ENCODE assay signal across 9 mouse cellular contexts in genomic region chr6:114854368-114854767, GRCm38 (mm10).
DNase-seq lines count a peak whose midpoint lies in the region; ATAC-seq and TF ChIP-seq lines count a peak whose summit lies in the region.
"Had no signal": no experiment of that assay in that cellular context is flagged by ENCODE, and none has a peak within 500 bp of the region (broad histone marks: within the 10 kb centered on the region; RNA-seq: fewer than 3 reads in every experiment).

No protein-coding gene starts in this region.

- peaks cover 79% of the 10 kb centered on the region for H3K4me1 ChIP-seq in heart, embryonic 13.5 days
- peaks cover 15% of the 10 kb centered on the region for H3K4me1 ChIP-seq in heart, adult 2 months (ENCODE audit: control insufficient read depth, insufficient read depth, low read length)
- peaks cover 26% of the 10 kb centered on the region for H3K4me1 ChIP-seq in lung, embryonic 16.5 days (replicated peaks; ENCODE audit: control insufficient read depth, insufficient read depth, low read length)
- H3K4me1 ChIP-seq in embryonic facial prominence, embryonic 10.5 days, result peaks cover 71% of the 10 kb centered on the region
- H3K4me1 ChIP-seq in limb, embryonic 11.5 days (ENCODE audit: control insufficient read depth, insufficient read depth, low read length), result peaks cover 37% of the 10 kb centered on the region

- WGBS in heart, embryonic 13.5 days, result 40% methylated on average over 2 of the region's 2 CpGs
- 61% methylated on average over 2 of the region's 2 CpGs for WGBS in heart, adult 2 months
- WGBS in lung, embryonic 16.5 days, result 44% methylated on average over 2 of the region's 2 CpGs
- 63% methylated on average over 2 of the region's 2 CpGs for WGBS in embryonic facial prominence, embryonic 10.5 days
- WGBS in limb, embryonic 11.5 days, result 47% methylated on average over 2 of the region's 2 CpGs

- intact Hi-C loops in heart, adult 2 months (cut with DNase I), result no loop called here

- ATAC-seq in heart, embryonic 13.5 days (ENCODE audit: extremely low read depth, insufficient number of reproducible peaks, low FRiP score, low TSS enrichment), result no peak
- peak; percentile 24 for ATAC-seq in lung, embryonic 16.5 days (ENCODE audit: low read depth)
- ATAC-seq in limb, embryonic 11.5 days (ENCODE audit: insufficient number of reproducible peaks, low FRiP score, low TSS enrichment, low read depth), result 0 out of 2 replicates have a peak, but pooled peaks have one; percentile 29

- H3K9ac ChIP-seq in heart, embryonic 13.5 days, result peak overlapping the region; percentile 7; the same call in 1 of the 2 replicates
- H3K9ac ChIP-seq in heart, adult 2 months (ENCODE audit: low read depth, low read length), result no peak overlapping the region
- no peak overlapping the region for H3K9ac ChIP-seq in lung, embryonic 16.5 days (ENCODE audit: low read length)
- no peak overlapping the region for H3K9ac ChIP-seq in limb, embryonic 11.5 days (ENCODE audit: low read length)

- no peaks in the 10 kb centered on the region for H3K27me3 ChIP-seq in heart, embryonic 13.5 days (replicated peaks)
- no peaks in the 10 kb centered on the region for H3K27me3 ChIP-seq in heart, adult 2 months (ENCODE audit: control insufficient read depth, insufficient read depth, low read length)
- H3K27me3 ChIP-seq in lung, embryonic 16.5 days (ENCODE audit: control insufficient read depth, insufficient read depth, low read depth, low read length), result no peaks in the 10 kb centered on the region
- H3K27me3 ChIP-seq in embryonic facial prominence, embryonic 10.5 days (replicated peaks; ENCODE audit: low read depth, poor library complexity, severe bottlenecking), result peaks cover 8% of the 10 kb centered on the region; the same call in 1 of the 2 replicates
- no peaks in the 10 kb centered on the region for H3K27me3 ChIP-seq in limb, embryonic 11.5 days (ENCODE audit: control insufficient read depth, insufficient read depth, low read length)
- H3K27me3 ChIP-seq: megakaryocyte, embryonic 14.5 days had no signal

- H3K4me2 ChIP-seq in heart, embryonic 13.5 days, result no peak overlapping the region
- H3K4me2 ChIP-seq in lung, embryonic 16.5 days (ENCODE audit: low read depth, low read length), result no peak overlapping the region
- no peak overlapping the region for H3K4me2 ChIP-seq in limb, embryonic 11.5 days (ENCODE audit: low read depth, severe bottlenecking)

- no peak overlapping the region for H3K4me3 ChIP-seq in heart, embryonic 13.5 days
- no peak overlapping the region for H3K4me3 ChIP-seq in heart, adult 2 months
- H3K4me3 ChIP-seq in lung, embryonic 16.5 days (ENCODE audit: low read length), result no peak overlapping the region
- H3K4me3 ChIP-seq in embryonic facial prominence, embryonic 10.5 days, result no peak overlapping the region
- no peak overlapping the region for H3K4me3 ChIP-seq in limb, embryonic 11.5 days (ENCODE audit: low read depth, low read length)

- TF ChIP-seq CTCF in heart, adult 2 months (IDR thresholded peaks at IDR 0.05), result no peak

- no peaks in the 10 kb centered on the region for H3K9me3 ChIP-seq in heart, embryonic 13.5 days
- no peaks in the 10 kb centered on the region for H3K9me3 ChIP-seq in lung, embryonic 16.5 days (ENCODE audit: control insufficient read depth, low read length)
- H3K9me3 ChIP-seq in embryonic facial prominence, embryonic 10.5 days, result no peaks in the 10 kb centered on the region
- no peaks in the 10 kb centered on the region for H3K9me3 ChIP-seq in limb, embryonic 11.5 days (ENCODE audit: control insufficient read depth, low read length)
- H3K9me3 ChIP-seq: megakaryocyte, embryonic 14.5 days had no signal

- no peak for TF ChIP-seq EP300 in heart, adult 2 months (IDR thresholded peaks at IDR 0.05; ENCODE audit: insufficient read depth, low read depth, low read length)

- TF ChIP-seq POLR2A in heart, adult 2 months (IDR thresholded peaks at IDR 0.05; ENCODE audit: insufficient read depth, low read depth, low read length), result no peak

- H3K79me2 ChIP-seq in heart, adult 2 months (replicated peaks; ENCODE audit: control insufficient read depth, insufficient read depth, low read length), result no peaks in the 10 kb centered on the region

- peaks cover 11% of the 10 kb centered on the region for H3K36me3 ChIP-seq in heart, embryonic 13.5 days
- H3K36me3 ChIP-seq in heart, adult 2 months (ENCODE audit: control insufficient read depth, insufficient read depth, low read length), result no peaks in the 10 kb centered on the region
- H3K36me3 ChIP-seq in lung, embryonic 16.5 days (ENCODE audit: control insufficient read depth, insufficient read depth, low read length), result peaks cover 6% of the 10 kb centered on the region; the same call in 1 of the 2 replicates
- peaks cover 15% of the 10 kb centered on the region for H3K36me3 ChIP-seq in embryonic facial prominence, embryonic 10.5 days (replicated peaks)
- peaks cover 4% of the 10 kb centered on the region; the same call in 1 of the 2 replicates for H3K36me3 ChIP-seq in limb, embryonic 11.5 days (ENCODE audit: control insufficient read depth, insufficient read depth, low read length)

- peak overlapping the region; percentile 58 for H3K27ac ChIP-seq in heart, embryonic 13.5 days (replicated peaks)
- no peak overlapping the region for H3K27ac ChIP-seq in heart, adult 2 months
- H3K27ac ChIP-seq in lung, embryonic 16.5 days (ENCODE audit: low read length), result no peak overlapping the region
- H3K27ac ChIP-seq in embryonic facial prominence, embryonic 10.5 days (replicated peaks), result 0 out of 2 replicates have a peak overlapping the region, but pooled peaks have one; percentile 10
- H3K27ac ChIP-seq in limb, embryonic 11.5 days (replicated peaks; ENCODE audit: low read depth, low read length), result no peak overlapping the region

- no peak for DNase-seq in heart, adult 2 months
- DNase-seq in lung, adult 18-20 months, result no peak
- DNase-seq in embryonic facial prominence, embryonic 10.5 days (ENCODE audit: low spot score), result peak; percentile 49
- no peak for DNase-seq in limb, embryonic 11.5 days (ENCODE audit: low spot score)
- no peak for DNase-seq in spleen, adult 12 weeks (ENCODE audit: low spot score)
- no peak for DNase-seq in cerebellum, postnatal 10 days

Comparison
In these comparisons a context has a peak if more than half of its experiments do, and no peak if none do; other contexts are left out.
1. H3K27ac ChIP-seq: peak in heart, embryonic 13.5 days (single experiment) and embryonic facial prominence, embryonic 10.5 days (single experiment); none in heart, adult 2 months (single experiment), lung, embryonic 16.5 days (single experiment) and limb, embryonic 11.5 days (single experiment).